Mouse (Mus musculus) T-helper 2 cell (primary cell): Measurements from ENCODE around the gene Gnai3.

ENCODE experiments used
- in situ Hi-C: fragments of 300-600 bp; cut with MboI, MseI; formaldehyde crosslinking; loops from one replicate; pipeline ENCODE4 v1.15.1; 2025; ENCODE audit warnings: high pct_unique_total_duplicates

The Gnai3 gene

GRCm38 (mm10) chr3:108112666-108113065, 33.3 kb downstream of the Gnai3 start:
- in situ Hi-C loops, result no loop called here

- in situ Hi-C loops, result no loop called here
Observed at GRCm38 (mm10) chr3:108112246-108112645, 33.7 kb downstream of the Gnai3 start.

- in situ Hi-C loops, result no loop called here
Observed at GRCm38 (mm10) chr3:108111320-108111719, 34.6 kb downstream of the Gnai3 start.

- in situ Hi-C loops, result no loop called here
Observed at GRCm38 (mm10) chr3:108105281-108105680, 40.7 kb downstream of the Gnai3 start.

- in situ Hi-C loops, result no loop called here
Observed at GRCm38 (mm10) chr3:108102075-108102474, 43.9 kb downstream of the Gnai3 start.

- in situ Hi-C loops, result no loop called here
Observed at GRCm38 (mm10) chr3:108101594-108101993, 44.4 kb downstream of the Gnai3 start.

- in situ Hi-C loops, result no loop called here
Observed at GRCm38 (mm10) chr3:108098316-108098715, 47.6 kb downstream of the Gnai3 start.

GRCm38 (mm10) chr3:108097656-108098055, 48.3 kb downstream of the Gnai3 start:
- in situ Hi-C loops, result no loop called here

- in situ Hi-C loops, result no loop called here
Observed at GRCm38 (mm10) chr3:108096726-108097125, 49.2 kb downstream of the Gnai3 start.

GRCm38 (mm10) chr3:108096226-108096625, 49.7 kb downstream of the Gnai3 start:
- in situ Hi-C loops, result no loop called here

GRCm38 (mm10) chr3:108094976-108095760, 50.8 kb downstream of the Gnai3 start:
- in situ Hi-C loops, result no loop called here

- in situ Hi-C loops, result no loop called here
Observed at GRCm38 (mm10) chr3:108094146-108094545, 51.8 kb downstream of the Gnai3 start.

- in situ Hi-C loops, result no loop called here
Observed at GRCm38 (mm10) chr3:108093306-108093705, 52.6 kb downstream of the Gnai3 start.

- in situ Hi-C loops, result no loop called here
Observed at GRCm38 (mm10) chr3:108092536-108093115, 53.3 kb downstream of the Gnai3 start, which contains the start of gene Gnat2. Gnat2 (plus strand) TSS chr3:108092789.

- in situ Hi-C loops, result no loop called here
Observed at GRCm38 (mm10) chr3:108092030-108092429, 53.9 kb downstream of the Gnai3 start.

GRCm38 (mm10) chr3:108090561-108090960, 55.4 kb downstream of the Gnai3 start:
- in situ Hi-C loops, result no loop called here

GRCm38 (mm10) chr3:108089916-108090315, 56.0 kb downstream of the Gnai3 start:
- in situ Hi-C loops, result no loop called here

GRCm38 (mm10) chr3:108088842-108089380, 57.0 kb downstream of the Gnai3 start:
- in situ Hi-C loops, result no loop called here

- in situ Hi-C loops, result no loop called here
Observed at GRCm38 (mm10) chr3:108087329-108087728, 58.6 kb downstream of the Gnai3 start.

- in situ Hi-C loops, result no loop called here
Observed at GRCm38 (mm10) chr3:108086470-108086979, 59.4 kb downstream of the Gnai3 start, which contains the start of gene Ampd2. Ampd2 (minus strand) TSS chr3:108086651.

- in situ Hi-C loops, result no loop called here
Observed at GRCm38 (mm10) chr3:108085721-108086469, 60.1 kb downstream of the Gnai3 start.

- in situ Hi-C loops, result no loop called here
Observed at GRCm38 (mm10) chr3:108085281-108085720, 60.6 kb downstream of the Gnai3 start.
